Mouse (Mus musculus): ENCODE measurements at regions not wholly inside any gene's neighbourhood (a gene's known extent, or its start where the extent isn't known, plus 50 kb on each side); places are given as distances from the start of the nearest gene placed in this dataset.

DNA sequence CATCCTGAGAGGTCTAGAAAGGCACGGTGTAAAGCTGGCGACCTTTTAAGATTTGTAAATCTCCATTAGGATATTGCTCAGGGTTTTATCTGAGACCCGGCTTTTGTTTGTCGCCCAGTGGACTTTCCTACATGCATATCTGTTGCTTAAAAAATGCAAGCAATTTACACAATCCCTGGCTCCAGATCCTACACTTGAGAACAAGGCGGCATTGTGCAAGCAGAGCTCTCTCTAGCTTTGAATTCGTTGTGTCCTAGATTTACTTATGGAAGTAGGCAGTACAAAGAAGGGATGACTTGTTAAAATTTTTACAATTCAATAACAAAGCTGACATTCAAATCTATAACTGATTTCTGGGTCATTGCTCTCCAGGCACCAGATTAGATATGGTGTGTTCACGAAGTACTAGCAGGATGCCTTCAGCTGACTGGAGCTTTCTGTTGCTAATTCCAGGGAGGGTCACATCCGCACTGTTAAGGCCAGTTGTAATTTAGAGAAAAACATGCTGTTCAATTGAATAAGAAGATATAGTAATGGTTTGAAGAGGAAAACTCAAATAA lies 62.2 kb upstream of the Teddm2 start:
- no peak for DNase-seq (ENCODE audit: extremely low spot score in 1 of 2, low spot score in 1 of 2)

DNA sequence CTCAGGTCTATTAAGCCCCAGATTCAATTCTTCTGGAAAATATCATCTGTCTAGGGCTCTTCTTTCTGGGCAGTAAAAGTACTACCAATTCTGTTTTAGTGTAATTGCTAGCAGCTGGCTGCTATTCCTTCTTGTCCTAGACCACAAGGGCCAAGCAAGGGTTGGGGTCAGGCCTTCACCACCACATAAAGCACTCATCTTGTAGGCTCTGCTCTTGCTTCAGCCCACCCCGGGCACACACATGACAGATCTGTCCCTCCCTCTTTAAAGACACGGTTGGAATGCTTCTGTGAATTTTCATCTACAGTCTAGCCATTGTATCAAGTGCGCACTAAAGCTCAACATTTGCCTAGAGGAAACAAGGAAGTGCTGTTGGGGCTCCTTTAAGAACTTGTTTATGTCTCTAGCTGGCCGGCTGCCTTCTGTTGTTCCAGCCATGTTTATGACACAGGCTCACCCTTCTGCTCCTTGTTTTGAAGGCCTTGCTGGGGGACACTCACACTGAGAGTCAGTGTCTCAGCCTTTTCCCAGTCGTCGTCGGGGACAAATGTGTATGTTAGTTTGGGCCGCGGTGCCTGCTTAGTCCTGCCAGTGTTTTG lies 63.8 kb upstream of the Teddm2 start:
- DNase-seq (ENCODE audit: extremely low spot score in 1 of 2, low spot score in 1 of 2): no peak

DNA sequence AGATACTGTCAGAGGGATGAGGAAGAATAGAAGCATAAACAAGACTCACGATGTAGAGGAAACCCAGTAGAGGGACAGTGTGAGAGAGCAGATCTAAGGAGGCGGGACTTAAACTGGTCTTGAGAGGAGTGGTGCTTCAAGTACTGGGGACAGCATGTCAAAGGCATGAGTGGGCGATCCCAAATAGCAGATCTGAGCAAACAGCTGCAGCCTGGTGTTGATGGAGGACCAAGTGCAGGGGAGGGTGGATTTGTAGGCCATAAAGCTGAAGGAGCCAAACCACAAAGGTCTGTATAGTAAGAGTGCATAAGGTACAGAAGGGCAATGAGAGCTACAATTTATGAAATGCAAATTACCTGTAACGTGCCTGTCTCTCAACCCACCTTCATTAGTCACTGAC lies 69.4 kb upstream of the Teddm2 start:
- no peak for DNase-seq (ENCODE audit: extremely low spot score in 1 of 2, low spot score in 1 of 2)

DNA sequence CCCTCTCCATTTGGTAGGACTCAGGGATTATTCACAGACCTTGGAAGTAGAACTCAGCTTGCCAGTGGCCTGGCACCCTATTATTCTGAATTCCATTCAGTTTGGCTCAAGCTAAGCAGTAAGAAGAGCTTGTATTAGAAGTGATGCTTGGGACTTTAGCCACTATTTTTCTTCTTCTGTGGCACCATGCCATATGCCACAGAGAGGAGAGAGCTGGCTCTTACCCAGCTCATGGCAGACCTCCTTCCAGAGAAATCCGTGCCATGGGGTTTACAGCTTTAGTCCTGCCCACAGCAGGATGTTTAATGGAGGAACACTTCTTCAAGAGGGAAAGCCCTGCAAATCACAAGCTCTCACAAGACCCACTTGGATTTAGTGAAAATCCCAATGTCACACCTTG lies 74.3 kb upstream of the Teddm2 start:
- no peak for DNase-seq (ENCODE audit: extremely low spot score in 1 of 2, low spot score in 1 of 2)

DNA sequence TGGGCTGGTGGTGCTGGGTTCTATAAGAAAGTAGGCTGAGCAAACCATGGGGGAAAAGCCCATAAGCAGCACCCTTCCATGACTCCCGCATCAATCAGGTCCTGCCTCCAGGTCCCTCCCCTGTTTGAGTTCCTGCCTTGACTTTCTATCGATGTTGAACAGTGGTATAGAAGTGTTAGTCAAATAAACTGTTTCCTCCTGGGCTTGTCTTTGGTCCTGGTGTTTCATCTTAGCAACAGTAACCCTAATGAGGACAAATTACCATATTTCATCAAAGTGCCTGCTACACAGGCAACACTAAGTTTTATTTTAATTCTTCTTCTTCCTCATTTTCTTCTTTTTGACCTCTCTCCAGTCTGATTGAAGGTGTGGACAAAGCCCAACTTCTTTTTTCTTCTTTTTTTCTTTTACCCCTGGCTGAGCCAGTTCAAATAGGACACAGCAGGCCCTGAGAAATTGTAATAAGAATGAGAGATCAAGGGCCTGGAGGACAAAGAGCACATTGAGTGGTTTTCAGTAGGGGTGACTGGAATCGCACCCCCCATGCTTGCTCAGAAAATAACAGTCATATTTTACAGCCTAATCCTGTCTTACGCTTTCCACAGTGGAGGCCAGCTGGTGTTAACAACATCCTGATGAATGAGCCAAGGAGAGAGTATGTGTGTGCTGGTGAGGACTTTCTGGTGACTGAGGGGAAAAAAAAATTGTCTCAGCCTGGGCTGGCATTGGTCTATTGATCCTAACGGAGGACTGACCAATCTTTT lies 78.1 kb upstream of the Teddm2 start:
- peak in 1 of 2 experiments; percentile 34 for DNase-seq (ENCODE audit: extremely low spot score in 1 of 2, low spot score in 1 of 2)

DNA sequence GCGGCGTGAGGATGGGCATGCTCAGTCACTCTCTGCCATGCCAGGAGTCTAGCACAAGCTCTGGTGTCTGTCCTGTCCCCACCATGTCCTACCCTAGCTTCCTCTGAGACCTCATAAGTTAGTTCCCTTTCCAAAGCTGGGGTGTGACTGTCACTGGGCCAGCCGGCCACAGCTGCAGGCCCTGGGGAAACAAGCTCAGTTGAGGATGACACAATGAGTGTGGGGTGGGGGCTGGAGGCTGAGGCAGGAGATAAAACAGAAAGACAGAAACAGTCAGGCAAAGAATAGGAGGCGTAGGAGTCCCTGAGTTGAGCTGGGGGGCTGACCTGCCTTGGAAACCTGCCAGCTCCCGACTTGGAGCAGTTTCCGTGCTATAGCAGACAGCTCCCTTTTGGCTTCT lies 80.9 kb upstream of the Teddm2 start:
- DNase-seq (ENCODE audit: extremely low spot score in 1 of 2, low spot score in 1 of 2): peak; percentile 20 to 38

DNA sequence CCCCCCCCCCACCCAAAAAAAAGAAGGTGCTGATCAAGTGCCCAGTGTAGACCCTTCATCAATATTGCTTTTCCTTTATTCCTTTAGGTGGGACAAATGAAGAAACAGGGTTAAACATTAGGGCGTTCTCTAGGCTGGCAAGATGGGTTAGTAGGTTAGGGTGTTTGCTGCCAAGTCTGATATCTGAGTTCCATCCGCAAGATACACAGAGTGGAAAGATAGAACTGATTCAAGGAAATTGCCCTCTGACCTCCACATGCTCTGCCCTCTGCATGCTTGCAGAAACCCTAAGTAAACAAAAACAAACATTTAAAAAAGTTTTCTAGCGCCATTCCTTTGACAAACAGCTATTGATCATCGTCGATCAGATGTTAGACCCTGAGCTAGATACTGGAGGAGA lies 85.6 kb upstream of the Teddm2 start:
- no peak for DNase-seq (ENCODE audit: extremely low spot score in 1 of 2, low spot score in 1 of 2)

DNA sequence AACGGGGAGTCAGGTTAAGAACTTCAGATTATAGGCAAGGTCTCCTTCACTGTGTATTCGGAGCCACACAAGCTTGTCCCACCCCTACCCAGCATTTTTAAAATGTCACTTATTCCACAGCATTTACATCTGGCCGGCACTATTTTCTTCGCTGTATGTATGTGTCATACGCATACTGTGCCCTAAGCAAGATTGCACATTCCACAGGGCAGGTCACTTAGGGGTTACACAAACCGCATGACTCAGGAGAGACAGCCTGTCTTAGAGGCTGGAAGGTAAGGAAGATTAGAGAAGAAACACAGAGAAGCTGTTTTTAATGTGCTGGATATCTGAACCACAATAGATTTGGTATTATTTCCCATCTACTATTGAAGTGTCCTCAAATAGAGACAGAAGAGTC lies 86.6 kb upstream of the Teddm2 start:
- no peak for DNase-seq (ENCODE audit: extremely low spot score in 1 of 2, low spot score in 1 of 2)

DNA sequence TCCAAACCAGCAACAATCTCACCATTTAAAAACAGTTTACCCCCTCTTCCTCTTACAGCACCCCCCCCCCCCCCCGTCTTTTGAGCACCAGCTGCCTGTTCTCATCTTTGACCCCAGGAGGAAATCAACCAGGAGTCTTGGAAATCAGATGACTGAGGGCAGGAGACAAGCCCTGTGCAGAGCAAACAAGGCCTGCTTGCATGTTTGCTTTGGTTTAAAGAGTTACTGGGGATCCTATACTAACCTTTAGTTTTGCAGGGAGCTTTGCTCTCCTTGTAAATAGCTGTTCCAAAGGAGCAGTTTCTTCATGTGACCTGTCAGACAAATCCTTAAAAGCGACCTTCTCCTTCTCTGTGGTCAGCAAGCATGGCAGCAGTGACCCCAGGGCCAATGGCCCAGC lies 88.3 kb upstream of the Teddm2 start:
- DNase-seq (ENCODE audit: extremely low spot score in 1 of 2, low spot score in 1 of 2): no peak

DNA sequence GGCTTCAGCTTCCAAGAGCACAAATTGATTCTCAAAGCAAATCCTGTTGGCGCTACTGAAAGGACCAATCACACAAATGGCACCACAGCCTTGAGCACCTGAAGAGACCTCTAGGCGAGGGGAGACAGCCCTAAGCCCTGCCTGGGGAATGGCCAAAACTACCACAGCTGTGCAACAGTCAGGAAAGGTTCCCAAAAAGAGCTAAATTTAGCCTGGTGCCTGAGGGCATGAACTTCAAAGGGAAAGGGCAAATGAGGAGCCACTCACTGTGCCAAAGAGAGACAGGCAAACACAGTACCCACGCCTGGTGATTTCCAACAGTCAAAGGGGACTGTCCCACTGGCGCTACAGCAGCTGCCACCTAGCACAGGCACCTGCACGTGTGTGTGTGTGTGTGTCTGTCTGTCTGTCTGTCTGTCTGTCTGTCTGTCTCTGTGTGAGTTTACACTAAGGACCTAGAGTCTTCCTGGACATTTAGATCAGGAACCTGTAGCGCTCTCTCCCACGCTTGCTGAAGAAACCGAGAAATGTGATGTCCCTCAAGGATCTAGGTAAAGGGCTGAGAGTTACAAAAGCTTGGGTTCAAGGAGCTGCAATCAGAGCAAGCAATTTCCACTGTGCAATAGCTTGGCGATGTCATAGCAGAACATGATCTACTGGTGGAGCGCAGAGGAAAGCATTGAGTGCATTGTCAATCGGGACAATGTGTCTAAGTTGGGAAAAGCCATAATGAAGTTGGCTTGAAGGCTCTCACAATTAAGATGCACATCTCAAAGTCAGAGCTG lies 90.8 kb upstream of the Teddm2 start:
- no peak for DNase-seq (ENCODE audit: extremely low spot score in 1 of 2, low spot score in 1 of 2)

DNA sequence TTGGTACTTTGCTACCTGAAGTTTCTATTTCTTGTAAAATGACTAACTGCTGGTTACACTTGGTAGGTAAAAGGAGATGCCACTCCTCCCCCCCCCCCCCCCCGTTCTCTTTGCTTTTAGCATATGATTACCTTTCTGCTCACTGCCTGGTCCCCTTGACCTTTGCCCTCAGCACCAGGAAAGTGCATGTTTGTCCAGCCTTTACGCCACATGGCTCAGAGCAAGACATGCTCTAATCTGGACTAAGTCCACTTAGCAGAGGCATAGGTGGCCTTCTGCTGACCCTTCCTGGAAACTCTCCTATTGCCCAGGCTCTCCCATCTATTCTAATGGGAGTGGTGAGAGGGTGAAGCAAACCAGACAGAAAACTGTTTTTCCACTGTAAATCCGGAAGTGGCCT lies 92.4 kb upstream of the Teddm2 start:
- DNase-seq (ENCODE audit: extremely low spot score in 1 of 2, low spot score in 1 of 2): no peak

DNA sequence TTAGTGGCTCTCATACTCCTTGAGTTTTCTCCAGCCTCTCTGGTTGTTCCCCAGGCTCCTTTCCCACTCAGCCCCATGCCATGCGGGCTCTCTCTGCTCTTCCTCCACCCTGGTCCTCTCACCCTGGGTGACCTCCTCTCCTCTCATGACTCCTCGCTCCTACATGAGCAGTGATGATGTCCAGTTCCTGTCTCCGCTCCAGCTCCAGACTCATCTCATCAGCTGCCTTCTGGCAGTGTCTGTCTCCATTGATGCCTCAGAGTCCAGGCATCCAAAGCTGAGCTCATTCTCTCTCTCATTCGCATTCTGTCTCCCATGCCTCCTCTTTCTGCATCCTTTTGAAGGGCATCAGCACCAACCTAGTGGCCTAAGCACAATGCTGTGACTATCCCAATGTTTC lies 94.8 kb upstream of the Teddm2 start:
- DNase-seq (ENCODE audit: extremely low spot score in 1 of 2, low spot score in 1 of 2): no peak

DNA sequence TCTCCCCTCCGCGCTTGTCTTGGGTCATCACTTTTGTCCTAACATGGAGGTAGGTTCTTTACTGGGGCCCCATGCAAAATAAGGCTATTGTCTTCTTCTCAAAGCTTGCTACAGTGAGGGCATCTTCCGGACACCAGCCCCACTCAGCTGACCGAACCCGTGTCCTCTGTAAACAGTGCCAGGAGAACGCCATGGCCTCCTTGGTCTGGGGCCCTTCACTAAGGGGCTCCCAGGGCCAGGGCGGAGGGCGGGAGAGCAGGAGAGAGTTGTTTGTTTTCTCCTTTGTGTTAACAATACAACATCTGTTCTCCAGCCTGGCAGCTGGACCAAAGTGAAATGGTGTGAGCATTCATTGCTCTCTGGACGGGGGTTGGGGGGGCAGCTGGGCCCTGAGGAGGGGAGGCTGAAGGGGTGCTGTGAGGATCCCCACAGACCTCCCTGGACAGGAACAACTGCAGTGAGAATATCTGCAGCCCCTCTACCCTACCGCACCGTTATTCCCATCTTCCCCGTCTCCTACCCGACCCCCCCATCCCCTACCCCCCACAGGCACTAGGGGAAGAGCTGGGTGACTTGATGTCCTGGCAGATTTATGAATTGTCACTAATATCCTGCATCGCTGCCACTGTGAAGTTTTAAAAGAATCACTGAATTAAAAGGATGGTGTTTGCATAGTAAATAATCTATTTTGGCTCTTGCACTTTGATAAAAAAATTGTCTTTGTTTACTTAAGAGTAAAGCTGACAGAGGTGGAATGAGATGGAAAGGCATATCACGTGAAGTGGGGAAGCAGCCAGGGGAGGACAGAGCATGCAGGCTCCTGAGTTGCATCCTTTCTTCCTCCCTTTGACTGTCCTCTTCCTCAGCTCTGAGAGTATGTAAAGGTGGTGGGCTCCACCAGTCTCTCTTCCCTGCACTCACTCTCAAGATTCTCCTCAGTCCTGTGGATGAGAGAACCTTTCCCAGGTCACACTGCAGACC lies 97.5 kb upstream of the Teddm2 start:
- DNase-seq (ENCODE audit: extremely low spot score in 1 of 2, low spot score in 1 of 2): no peak

DNA sequence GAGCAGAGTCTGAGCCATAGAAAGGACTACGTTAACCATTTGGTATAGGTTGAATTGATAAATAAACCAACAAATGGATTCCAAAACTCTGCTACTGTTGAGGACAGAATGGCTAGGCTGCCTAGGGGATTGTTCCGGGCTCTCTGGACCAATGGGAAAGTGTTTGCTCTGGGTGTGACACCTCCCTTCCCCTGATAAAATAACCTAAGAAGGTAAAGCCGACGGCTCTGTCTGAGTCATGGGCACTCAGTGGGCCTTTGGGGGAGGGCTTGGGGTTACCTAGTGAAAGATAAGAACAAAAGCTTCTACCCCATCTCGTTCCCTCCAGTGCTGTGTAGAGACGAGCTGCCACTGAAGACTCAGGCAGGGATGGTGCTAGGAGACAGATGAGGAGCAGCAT lies 99.7 kb upstream of the Teddm2 start:
- no peak for DNase-seq (ENCODE audit: extremely low spot score in 1 of 2, low spot score in 1 of 2)

DNA sequence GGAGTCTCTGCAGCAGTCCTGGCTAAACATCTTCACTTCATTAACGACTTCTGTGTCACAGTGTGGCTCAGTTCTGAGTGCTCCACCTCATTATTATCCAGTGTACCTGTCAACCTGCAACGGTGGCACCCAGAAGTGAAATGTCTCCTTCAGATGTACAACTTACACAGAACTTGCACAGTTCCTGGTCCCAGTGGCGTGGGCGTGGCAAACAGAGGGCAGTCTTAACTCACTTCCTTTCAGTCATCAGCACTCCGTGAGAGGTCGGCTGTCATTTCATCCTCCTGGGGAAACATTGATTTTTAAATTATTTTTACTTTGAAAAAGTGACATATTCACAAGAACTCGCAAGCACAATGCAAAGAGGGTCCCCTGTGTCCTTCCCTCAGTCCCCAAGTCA lies 103.6 kb upstream of the Teddm2 start:
- no peak for DNase-seq (ENCODE audit: extremely low spot score in 1 of 2, low spot score in 1 of 2)

DNA sequence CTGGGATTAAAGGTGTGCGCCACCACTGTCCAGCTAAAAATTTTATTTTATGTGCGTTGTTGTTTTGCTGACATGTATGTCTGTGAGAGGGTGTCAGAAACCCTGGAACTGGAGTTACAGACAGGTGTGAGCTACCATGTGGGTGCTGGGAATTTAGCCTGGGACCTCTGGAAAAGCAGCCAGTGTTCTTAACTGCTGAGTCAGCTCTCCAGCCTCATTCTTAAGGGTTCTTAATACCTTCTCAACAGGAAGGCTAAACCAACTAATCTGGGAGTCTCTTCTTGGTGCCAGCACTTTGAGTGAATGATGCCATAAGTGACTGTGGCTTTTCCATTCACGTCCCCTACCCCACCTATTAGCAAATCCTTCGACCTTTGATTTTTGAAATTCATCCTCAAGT lies 104.6 kb upstream of the Teddm2 start:
- no peak for DNase-seq (ENCODE audit: extremely low spot score in 1 of 2, low spot score in 1 of 2)

DNA sequence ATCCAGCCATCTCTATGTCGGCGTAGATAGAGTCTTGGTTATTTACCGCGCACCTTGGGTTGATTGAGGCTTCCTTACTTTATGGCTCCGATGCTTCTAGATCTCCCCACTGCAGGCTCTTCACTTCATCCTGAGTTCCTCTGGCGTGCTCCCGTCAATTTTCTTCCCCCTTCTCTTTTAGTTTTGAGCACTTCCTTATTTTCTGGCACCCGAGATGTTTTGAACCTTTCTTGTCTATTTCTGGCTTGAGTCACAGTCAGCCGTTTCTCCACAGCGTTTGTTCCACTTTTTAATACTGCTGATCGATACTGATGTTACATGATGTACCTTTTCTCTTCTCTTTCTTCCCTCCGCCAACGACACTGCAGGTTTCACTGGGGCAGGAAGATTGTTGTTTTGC lies 106.0 kb upstream of the Teddm2 start:
- no peak for DNase-seq (ENCODE audit: extremely low spot score in 1 of 2, low spot score in 1 of 2)

DNA sequence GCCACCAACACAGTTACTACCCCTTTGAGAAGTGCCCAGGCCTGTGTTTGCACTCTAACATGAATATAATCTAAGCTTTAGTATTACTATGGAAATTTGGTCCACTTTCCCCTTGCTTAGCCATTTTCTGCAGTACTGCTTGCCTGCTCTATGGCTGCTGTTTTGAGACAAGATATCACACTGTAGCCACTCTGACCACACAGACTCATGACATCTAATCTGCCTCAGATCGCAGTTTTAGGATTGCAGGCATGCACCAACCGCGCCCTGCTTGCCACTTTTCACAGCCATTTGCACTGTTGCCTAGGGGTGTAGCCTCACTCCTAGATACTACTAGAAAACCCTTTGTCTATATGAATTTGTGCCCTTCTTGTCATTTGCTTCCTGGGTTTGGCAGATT lies 107.4 kb upstream of the Teddm2 start:
- no peak for DNase-seq (ENCODE audit: extremely low spot score in 1 of 2, low spot score in 1 of 2)

DNA sequence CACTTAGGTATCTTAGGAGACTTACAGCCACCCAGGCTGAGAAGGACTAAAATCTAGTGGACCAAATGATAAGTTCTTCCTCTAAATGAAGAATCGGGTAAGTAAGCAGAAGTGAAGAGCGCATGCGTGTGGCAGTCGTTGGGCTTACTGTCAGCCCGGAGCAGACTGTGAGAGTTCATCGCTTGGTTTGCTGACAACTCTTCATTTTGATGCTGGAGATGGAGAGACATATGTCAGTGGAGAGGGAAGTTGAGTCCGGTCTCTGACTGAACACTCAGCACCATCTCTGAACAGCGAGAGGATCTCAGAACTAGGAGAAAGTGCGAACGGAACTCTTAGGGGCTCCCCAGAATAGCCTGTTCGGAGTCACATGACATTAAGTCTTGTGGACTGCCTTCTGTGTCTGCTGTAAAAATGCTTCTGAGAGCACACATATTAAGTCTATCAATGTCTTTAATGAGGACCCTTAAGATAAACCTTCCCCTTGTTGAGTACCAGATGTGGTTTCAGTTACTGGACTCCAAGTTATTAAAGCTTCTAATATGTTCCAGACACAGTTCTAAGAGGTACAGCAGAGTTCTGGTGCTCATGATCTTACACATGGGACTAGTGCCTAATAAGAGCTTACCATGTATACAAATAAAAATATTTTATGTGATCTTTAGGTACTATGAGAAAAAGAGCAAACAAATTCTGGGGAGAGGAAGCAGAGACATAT lies 108.7 kb upstream of the Teddm2 start:
- no peak for DNase-seq (ENCODE audit: extremely low spot score in 1 of 2, low spot score in 1 of 2)

DNA sequence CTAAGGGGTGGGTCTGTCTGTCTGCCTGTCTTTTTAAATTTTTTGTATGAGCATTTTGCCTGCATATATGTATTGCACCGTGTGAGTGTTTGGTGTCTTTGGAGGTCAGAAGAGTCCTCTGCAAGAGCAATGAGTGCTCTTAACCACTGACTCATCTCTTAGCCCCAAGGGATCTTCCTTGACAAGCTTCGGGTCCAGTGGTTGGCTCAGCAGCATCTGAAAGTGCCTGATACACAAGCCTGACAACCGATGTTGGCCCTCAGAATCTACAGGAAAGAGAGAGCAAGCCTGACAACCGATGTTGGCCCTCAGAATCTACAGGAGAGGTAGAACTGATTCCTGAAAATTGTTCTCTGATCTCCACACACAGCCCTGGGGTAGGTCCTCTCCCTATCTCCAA lies 110.7 kb upstream of the Teddm2 start:
- DNase-seq (ENCODE audit: extremely low spot score in 1 of 2, low spot score in 1 of 2): no peak

Data from frontal cortex, adult 2 months (tissue).